Comparison of ENCODE assay signal across 20 mouse cellular contexts in the genomic region with DNA sequence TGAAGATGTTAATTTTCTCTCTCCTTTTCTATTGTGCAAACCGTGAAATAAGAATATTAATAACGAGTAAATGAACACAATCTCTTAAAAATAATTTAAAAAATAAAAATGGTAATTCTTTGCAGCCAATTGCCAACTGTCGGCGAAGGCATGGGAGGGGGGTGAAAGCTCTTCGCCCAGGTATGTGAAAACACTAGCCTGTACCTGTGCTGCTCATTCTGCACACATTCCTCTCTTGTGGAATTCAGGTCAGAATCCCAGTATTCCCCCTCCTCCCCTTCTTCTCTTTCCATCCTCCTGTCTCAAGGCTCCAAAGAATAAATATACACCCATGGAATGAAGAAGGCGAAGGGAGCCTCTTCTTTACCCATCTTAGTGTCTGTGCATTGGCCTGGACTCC. TPM values are rescaled to one million over a fixed set of nuclear protein-coding genes. Genes with fewer than 3 reads are reported as not detected.
"Had no signal": no experiment of that assay in that cellular context is flagged by ENCODE, and none has a peak within 500 bp of the region (broad histone marks: within the 10 kb centered on the region; RNA-seq: fewer than 3 reads in every experiment).

No protein-coding gene starts in this region.

- H3K27ac ChIP-seq: liver, embryonic 12.5 days; liver, embryonic 14.5 days; midbrain, embryonic 10.5 days; midbrain, embryonic 12.5 days; neural tube, embryonic 13.5 days; neural tube, embryonic 15.5 days had no signal

- H3K4me3 ChIP-seq: liver, embryonic 12.5 days; midbrain, embryonic 10.5 days; midbrain, embryonic 12.5 days; myocyte; neural tube, embryonic 13.5 days; neural tube, embryonic 15.5 days had no signal

- H3K4me1 ChIP-seq: liver, embryonic 12.5 days; midbrain, embryonic 10.5 days; midbrain, embryonic 12.5 days; neural tube, embryonic 13.5 days; neural tube, embryonic 15.5 days had no signal

- ATAC-seq: liver, embryonic 12.5 days; midbrain, embryonic 16.5 days had no signal

- H3K9ac ChIP-seq: liver, embryonic 12.5 days; liver, embryonic 14.5 days; midbrain, embryonic 12.5 days; neural tube, embryonic 13.5 days; neural tube, embryonic 15.5 days had no signal

- H3K4me2 ChIP-seq: liver, embryonic 12.5 days; midbrain, embryonic 12.5 days; neural tube, embryonic 13.5 days; neural tube, embryonic 15.5 days had no signal

- H3K27me3 ChIP-seq: liver, embryonic 12.5 days had no signal

- H3K36me3 ChIP-seq: liver, embryonic 12.5 days; midbrain, embryonic 10.5 days; midbrain, embryonic 12.5 days; neural tube, embryonic 13.5 days; neural tube, embryonic 15.5 days had no signal

- DNase-seq: lung, postnatal 10 days; midbrain, embryonic 14.5 days; retina, postnatal 1 day; right cerebral cortex, adult 18-20 months; right cerebral cortex, postnatal 25 days; right cerebral cortex, postnatal 4 days; spleen, adult 18-20 months; thymus, adult 18-20 months; thymus, postnatal 14 days; thymus, postnatal 36 days had no signal

- H3K9me3 ChIP-seq: liver, embryonic 12.5 days; midbrain, embryonic 10.5 days; midbrain, embryonic 12.5 days; neural tube, embryonic 13.5 days; neural tube, embryonic 15.5 days had no signal

RNA-seq across cellular contexts. Expression of gene Col4a6, which starts 37.1 kb away (rescaled TPM):
- total RNA-seq: megakaryocyte, adult 5-6 weeks; megakaryocyte-erythroid progenitor cell, adult 5-6 weeks had no signal

RNA-seq across cellular contexts. Expression of gene Col4a5, which starts 38.4 kb away (rescaled TPM):
- total RNA-seq: megakaryocyte, adult 5-6 weeks; megakaryocyte-erythroid progenitor cell, adult 5-6 weeks had no signal
